Mouse (Mus musculus) brain, embryonic 14.5 days (tissue): Measurements from ENCODE around the gene Myo1h.

ENCODE experiments used
- CTCF ChIP-seq: fragments of 200-500 bp; IDR thresholded peaks from 2 replicates; pipeline ENCODE4 v1.5.1; 2012; ENCODE audit warnings: inconsistent platforms, mild to moderate bottlenecking, moderate library complexity, borderline replicate concordance; ENCODE audit not compliant: insufficient read depth, insufficient read length; ENCODE audit errors: extremely low read depth
- POLR2A ChIP-seq: fragments of 200-500 bp; IDR thresholded peaks from 2 replicates; pipeline ENCODE4 v1.6.1; 2012; ENCODE audit warnings: mild to moderate bottlenecking, inconsistent platforms, borderline replicate concordance; ENCODE audit not compliant: poor library complexity, insufficient read depth, insufficient read length, severe bottlenecking; ENCODE audit errors: extremely low read depth

GRCm38 (mm10) chr5:114275991-114276390, 13.0 kb upstream of the Myo1h start:
- TF ChIP-seq CTCF = no peak
- TF ChIP-seq POLR2A = no peak
